Mouse (Mus musculus): ENCODE results near the gene Ptx4. TPM values are rescaled to one million over a fixed set of nuclear protein-coding genes. Genes with fewer than 3 reads are reported as not detected.

Gene Ptx4
- 1 to 10 TPM in 3 of 4 experiments, under 1 TPM in 1; 0.89 to 3.9 (median 1.8) TPM for total RNA-seq (2022)

DNA sequence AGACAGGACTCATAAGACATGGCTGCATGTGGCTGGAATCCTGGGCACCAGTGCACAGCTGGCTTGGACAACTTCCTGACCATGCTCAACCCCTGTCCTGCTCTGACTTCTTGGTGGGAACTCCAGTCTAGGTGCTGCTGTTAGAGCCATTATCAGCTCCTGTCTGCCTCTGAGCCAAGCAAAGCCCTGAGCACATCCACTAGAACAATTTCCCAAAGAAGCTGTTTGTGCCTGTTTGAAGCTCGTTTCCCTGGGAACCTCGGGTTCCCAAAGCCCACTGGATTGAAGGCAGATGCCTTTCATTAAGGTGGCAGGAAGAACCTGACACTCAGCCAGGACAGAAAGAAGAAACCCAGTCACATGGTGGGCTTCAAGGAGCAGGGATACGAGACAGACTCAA, at the start of gene Ptx4:
Gene Ptx4, plus strand, starts transcription at position 355 of the 400 bp plus-strand sequence.
- DNase-seq (ENCODE audit: low spot score in 2 of 2) = no peak

DNA sequence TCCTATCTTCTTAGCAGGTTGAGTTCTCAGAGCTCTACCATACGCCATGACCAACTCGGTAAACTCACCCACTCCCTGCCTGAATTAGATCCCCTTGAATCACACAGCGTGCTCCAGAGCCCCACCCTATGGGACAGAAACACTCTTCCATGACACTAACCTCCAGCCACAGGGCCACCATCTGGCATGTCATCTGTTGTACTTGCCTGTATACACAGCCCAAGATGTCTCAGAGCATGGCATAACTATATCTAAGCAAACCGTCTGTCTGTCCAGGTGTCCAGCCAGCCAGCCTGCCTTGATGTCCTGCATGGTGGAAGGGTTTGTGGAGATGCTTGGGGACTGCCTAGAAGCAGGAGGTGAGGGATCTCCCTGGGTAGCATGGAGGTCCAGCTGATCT, 43.7 kb upstream of the Ptx4 start:
- DNase-seq (ENCODE audit: low spot score in 2 of 2) = no peak

DNA sequence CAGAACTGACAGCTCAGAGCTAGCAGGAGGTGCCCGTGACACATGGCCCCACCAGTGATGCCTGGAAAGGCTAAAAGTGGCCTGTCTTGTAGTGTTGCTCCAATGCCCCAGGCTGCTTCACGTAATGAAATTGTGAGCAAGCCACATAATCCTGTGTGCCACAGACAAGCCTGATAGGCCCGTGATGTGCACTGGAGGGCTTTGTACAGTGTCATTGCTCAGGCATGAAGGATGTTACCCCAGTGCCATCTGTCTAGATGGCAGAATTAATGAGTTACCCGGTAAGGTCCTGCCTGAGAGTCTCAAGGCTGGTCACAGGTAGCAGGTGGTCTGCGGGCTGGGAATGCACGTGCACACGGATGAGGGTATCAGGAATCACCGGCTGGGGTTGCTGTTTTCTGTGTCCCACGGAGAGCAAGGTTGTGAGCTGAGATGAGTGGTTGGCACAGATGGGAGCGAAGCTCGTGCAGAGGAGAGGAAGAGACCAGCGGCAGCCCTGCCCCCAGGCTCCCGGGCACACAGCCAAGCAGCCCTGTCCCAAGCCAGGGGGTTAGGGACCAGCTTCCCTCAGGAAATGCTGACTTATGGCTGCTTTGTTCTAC, 42.7 kb upstream of the Ptx4 start:
- DNase-seq (ENCODE audit: low spot score in 2 of 2) = peak; percentile 29 to 35

DNA sequence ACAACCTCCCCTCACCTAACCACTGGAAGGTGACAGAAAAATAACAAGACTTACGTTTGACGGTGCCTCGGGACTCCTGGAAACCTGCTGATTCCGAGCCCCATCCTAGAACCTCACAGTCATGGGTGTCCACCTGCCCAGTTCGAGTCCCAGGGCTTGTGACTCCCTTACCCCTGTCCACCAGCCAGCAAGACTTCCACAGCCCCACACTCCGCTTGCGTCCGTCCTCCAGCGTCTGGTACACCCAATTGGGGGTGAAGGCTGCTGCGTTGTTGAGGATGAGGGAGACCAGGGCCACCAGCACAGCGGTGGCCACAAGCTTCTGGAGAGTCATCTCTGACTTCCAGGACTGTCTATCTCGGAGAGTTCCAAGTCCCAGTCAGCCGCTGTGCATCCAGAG, 40.4 kb upstream of the Ptx4 start:
- DNase-seq (ENCODE audit: low spot score in 2 of 2) = no peak

DNA sequence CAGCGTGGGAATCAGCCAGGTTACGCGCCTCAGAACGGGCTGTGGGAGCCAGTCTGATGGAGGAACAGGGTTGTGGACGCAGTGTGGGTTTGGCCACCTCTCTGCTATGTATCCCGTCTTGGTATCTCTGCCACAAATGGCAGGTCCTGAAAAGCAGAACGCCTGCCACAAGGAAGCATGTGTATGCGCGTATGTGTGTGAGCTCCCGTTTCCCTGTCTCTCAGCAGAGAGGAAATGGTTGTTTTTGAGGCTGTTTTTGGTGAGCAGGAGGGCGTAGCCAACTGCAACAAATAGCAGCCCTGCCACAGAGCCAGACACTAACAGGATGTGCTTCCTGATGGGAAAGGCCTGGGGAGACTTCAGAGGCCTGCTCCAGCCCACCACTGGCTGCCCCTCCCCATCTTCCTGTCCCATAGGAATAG, 39.6 kb upstream of the Ptx4 start:
- no peak for DNase-seq (ENCODE audit: low spot score in 2 of 2)

DNA sequence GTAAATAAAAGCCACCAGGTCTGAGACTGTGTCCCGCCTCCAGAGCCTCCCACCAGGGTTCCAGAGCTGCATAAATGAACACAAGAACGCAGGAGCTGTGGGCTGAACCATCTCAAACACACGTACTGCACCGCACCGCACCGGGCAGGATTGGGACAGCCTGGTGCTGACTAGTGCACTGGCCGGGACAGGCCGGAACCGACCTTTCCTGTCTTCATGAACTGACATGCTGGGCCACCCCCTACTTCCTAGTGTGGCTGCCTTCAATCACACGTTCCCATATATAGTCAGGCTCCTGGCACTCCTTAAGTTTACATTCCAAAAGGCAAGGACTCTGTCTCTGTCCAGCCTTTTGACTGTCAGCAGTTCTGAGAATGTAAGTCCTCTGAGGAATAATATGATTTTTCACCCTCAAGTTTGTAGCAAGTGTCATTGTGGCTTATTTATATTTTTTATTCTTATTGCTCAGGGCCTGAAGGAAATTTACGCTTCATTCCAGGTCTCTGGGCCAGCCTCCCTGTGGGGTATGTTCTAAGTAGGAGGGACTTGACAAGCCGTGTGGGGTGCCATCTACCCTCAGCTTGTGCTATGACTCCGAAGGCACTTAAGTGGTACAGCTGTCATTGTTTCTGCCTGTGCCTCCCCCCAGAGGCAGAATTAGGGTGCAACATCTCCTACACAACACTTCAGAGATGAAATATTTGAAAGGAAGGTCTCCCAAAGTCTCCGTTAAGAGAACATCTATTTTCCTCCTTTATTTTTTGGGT, 38.3 kb upstream of the Ptx4 start:
- DNase-seq (ENCODE audit: low spot score in 2 of 2) = no peak

DNA sequence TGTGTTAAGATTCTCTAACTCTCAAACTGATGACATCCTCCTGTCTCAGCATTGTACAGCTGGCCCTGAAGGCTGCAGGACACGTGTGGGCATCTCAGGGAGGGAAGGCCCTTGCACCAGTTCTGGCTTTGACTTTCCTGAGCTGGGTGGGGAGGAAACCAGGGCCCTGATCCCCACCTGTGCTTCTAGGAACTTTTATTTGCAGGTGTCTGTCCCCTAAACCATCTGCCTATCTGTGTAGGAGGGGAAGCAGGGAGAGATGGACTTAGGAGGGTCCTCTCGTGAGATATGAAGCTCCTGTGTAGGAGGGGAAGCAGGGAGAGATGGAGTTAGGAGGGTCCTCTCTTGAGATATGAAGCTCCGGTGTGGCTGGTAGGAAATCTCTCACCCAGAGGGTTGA, 37.7 kb upstream of the Ptx4 start:
- DNase-seq (ENCODE audit: low spot score in 2 of 2) = no peak

DNA sequence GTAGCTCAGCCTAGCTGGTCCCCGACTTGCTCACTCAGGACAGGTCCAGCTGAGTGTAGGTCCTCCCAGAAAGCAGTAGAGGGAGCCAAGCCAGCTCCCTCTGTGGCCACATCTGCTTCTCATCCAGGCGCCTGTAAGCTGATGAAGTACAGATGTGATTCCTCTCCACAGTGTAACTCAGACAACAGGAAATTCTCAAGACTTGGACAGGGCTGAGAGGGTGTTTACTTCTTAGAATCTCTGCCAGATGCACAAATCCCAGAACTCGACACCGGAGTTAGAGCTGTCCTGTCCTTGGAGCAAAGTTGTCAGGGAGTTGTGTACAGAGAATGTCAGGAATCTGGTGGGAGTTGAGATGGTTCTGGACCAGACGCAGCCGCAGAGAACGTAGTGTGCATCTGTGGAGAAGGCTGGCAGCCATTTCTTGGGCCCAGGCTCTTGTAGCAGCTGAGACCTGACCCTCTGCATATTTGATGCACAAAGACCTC, 37.1 kb upstream of the Ptx4 start, which contains the start of gene Tmem204:
Gene Tmem204, minus strand, starts transcription at position 148 of the 488 bp plus-strand sequence.
- no peak for DNase-seq (ENCODE audit: low spot score in 2 of 2)

DNA sequence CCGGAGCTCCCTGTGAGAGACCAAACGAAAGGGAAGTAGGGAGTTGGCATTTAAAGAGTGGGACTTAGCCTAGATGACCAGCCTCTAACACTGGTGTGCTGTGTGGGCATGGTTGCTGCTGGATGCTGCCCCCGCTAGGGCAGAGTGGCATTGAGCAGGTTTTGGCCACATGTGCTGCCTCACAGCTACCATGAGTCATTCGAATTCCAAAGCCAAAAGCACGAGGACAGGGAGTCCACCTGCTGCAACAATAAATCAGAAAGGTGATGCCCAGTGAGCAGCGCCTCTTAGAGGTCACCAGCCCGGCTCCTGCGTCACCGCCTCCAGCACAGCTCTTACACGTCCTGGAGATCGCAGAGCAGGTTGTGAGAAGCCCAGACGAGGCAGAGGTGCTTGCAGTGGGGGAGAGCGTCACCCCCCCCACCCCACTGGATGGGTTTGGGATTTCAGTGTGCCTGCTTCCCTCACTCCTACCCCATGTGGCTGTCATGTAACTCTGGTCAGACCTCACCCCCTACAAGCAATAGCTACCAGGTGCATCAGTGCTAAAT, 35.6 kb upstream of the Ptx4 start:
- no peak for DNase-seq (ENCODE audit: low spot score in 2 of 2)

DNA sequence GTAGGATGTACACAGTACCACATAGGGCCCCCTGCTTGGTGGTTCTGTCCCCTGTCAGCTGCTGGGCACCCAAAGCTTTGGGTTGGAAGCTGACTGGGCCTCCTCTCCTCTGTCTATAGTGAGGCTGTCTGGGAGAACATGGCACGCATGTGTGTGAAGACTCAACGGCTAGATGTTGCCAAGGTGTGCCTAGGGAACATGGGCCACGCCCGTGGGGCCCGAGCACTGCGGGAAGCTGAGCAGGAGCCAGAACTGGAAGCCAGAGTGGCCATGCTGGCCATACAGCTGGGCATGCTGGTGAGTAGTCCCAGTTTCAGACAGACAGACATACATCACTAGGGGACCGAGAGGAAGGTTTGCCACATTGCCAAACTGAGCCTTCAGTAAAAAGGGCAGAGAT, 33.8 kb upstream of the Ptx4 start:
- DNase-seq (ENCODE audit: low spot score in 2 of 2) = no peak

DNA sequence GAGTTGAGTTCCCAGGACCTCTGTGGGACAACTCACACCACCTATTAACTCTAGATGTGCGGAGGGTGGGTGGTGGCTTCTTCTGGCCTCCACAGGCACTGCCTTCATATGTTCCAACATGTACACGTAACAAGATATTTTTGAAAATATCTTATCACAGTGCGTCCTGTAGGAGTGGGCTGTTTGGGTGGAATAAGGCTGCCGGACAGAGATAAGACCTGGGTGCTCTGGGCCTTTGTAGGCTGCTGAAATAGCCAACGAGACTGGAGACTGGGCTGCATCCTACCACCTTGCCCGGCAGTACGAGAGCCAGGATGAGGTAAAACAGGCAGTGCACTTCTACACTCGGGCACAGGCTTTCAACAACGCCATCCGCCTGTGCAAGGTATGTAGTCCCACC, 31.4 kb upstream of the Ptx4 start:
- DNase-seq (ENCODE audit: low spot score in 2 of 2) = no peak

DNA sequence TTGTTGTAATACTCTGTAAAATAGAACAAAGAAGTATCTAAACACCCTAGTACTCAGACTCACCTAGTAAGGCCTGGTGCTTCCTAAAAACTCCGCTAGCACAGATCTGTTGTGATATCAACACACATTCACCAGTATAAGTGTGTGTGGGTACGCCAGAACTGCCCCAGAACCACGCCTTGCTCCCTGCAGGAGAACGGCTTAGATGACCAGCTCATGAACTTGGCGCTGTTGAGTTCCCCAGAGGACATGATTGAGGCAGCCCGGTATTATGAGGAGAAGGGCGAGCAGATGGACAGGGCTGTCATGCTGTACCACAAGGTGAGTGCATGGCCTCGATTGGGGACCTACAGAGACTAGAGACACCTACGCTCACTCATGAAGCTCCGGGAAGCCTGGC, 30.1 kb upstream of the Ptx4 start:
- DNase-seq (ENCODE audit: low spot score in 2 of 2) = no peak

DNA sequence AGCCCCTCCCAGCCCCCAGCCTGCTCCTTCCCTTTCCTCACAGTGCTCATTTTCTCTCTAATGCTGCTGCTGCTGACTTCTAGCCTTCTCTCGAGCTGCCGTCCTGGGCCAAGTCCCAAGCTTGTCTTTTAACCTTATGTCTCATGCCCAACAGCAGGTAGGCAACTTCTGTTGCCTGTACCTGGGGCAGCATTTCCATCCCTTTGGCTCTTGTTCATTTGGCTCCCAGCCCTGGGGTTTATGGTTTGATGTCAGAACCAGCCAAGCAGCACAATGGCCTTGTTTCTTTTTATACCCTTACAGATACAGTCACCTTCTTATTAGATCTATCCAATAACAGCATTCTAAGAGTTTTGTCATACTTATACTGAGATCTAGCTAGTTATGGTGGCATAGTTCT, 24.3 kb upstream of the Ptx4 start:
- DNase-seq (ENCODE audit: low spot score in 2 of 2) = no peak

DNA sequence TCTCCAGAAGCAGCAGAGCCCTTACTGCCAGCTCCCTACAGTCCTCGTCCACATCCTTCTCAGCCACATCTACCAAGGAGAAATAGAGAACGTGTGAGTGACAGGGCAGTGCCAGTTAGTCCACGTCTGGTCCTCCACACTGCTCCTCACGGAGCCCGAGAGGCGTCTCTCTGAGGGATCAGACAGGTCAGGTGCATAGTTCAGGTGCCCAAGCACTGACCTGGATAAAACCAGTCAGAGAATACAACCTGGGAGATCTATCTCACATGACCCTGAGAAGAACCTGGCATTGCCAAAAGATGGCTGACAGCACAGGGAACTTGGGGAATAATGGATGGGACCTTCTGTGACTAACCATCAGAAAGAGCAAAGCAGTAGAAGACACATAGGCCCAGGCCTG, 20.5 kb upstream of the Ptx4 start:
- DNase-seq (ENCODE audit: low spot score in 2 of 2) = no peak

DNA sequence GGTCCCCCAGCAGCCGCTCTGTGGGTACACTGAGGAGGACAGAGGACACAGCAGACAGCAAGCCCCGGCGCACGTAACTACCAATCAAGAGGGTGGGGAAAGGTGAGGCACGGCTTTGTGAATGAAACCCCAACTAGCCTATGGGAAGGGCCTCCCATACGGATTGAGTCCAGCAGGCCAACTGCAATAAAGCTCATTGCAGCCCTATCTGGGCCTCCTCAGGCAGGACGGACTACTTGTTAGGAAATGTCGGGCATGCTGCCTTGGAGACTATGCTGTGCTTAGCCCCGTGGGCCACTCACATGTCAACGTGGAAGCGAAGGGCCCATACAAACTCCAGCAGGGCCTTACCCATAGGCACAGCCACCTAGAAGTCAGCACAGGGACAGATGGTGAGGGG, 19.2 kb upstream of the Ptx4 start:
- no peak for DNase-seq (ENCODE audit: low spot score in 2 of 2)

DNA sequence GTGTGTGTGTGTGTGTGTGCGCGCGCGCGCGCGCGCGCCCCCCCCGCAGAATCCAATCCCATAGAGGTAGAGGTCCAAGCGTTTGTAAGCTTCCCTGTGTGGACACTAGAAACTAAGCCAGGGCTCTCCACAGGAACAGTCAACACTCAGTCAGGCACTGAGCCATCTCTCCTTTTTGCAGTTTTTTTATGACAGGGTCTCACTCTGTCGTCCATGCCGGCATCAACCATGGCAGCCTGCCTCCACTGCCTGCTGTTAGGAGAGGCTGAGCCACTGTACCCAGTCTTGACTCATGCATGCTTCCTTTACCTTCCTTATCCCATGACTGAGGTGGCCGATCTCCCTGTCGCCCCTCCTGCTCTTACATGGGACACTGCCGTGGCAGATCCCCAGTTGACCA, 12.8 kb upstream of the Ptx4 start:
- no peak for DNase-seq (ENCODE audit: low spot score in 2 of 2)

DNA sequence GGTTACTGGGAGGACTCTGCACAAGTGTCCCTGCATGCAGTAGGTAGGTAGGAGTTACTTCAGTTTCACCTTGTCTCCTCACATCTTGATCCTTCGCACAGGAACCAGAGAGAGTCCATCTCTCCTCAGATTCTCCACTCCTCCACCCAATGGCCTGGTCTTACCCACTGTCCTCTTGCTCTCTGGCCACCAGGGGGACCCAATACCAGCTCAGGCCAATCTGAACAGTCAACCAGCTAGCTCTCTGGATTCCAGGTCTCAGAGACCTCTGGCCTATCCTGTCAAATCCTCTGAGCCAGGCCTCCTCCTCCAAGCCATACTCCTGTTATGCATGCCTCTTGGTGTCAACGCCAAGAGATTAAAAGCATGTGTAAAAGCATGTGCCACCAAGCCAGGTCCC, 11.0 kb upstream of the Ptx4 start:
- no peak for DNase-seq (ENCODE audit: low spot score in 2 of 2)

DNA sequence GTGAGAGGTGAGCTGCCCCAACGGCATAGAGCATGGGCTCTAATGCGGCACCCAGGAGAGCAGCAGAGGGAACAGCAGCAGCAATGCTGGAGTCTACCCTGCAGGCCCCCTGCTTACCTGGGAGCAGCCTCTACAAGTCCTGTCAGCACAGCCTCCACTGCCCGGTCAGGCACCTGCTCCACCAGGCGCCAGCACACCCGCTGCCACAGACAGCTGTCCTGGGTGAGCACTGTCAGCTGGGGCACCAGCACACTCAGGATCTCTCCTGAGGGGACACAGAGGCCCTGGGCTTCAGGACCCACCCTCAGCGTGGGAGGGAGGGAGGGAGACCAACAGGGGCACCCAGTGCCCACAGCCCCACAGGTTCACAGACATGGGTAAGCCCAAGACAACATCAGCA, 10.0 kb upstream of the Ptx4 start:
- DNase-seq (ENCODE audit: low spot score in 2 of 2) = no peak

DNA sequence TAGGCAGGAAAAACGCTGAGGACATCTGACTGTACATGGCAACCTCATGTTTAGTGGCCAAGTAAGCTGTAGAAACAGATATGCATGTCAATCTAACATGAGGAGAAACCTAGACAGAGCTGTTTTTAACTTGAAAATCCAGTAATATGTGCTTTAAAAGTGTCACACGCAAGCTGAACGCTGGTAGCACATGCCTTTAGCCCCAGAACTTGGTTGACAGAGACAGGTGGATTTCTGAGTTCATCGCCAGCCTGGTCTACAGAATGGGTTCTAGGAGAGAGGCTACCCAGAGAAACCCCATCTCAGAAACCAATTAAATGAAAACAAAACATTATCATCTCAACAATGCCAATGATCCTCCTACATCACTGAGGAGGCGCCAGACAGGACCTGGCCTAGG, 9.3 kb upstream of the Ptx4 start:
- DNase-seq (ENCODE audit: low spot score in 2 of 2) = no peak

DNA sequence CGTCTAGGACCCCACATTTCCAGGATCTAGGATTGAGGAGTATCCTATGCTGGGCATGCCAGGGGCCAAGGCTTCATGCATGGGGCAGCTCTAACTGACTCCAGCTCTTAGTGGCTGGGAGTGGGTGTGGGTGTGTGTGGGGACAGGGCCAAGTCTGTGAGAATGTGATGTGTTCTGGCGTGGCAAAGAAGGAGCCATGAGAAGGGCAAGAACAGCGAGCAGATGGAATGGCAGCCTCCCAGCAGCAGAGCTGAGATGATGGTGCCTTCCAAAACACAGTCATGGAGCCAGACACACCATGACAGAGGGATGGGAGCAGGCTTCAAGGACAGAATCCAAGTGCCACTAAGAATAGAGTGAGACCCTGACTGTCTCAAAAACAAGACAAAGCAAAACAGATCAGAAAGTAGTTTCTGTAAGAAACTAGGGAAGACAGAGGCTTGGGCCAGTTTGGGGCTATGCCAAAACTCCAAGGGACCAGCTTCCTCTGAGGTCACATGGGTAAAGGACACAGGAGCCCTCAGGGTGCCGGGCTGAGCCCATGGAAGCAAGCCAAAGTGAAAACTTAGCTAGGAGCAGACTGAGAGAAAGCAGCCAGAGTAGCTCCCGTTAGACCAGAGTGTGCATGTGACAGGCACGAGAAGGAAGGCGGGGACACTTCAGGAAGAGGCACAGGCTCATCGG, 8.7 kb upstream of the Ptx4 start:
- DNase-seq (ENCODE audit: low spot score in 2 of 2) = peak; percentile 57 to 65

DNA sequence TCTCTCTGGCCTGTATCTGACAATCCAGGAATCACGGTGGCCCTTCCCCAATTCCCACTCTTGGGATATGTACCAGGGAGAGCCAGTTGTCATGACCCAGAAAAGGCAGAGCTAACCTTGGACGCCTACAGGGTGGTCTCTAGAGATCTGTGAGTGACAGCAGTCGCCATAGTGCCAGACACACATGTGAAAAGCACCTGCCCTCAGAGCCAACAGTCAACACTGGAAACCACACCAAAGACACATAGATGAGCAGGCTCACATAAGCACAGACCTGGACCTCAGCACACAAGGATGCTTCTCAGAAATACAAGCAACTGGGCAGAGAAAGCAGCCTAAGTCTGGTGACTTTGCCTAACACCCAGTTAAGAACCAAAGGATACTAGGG, 8.1 kb upstream of the Ptx4 start:
- no peak for DNase-seq (ENCODE audit: low spot score in 2 of 2)
